Mouse (Mus musculus) megakaryocyte, adult 5-6 weeks (primary cell): ENCODE results near the gene Fam178b. TPM values are rescaled to one million over a fixed set of nuclear protein-coding genes. Genes with fewer than 3 reads are reported as not detected.
A peak's percentile ranks its signal among the peaks of the same experiment; 100 is the strongest.
"Not testable (repeated sequence)": the region's sequence is repeated elsewhere in the genome, so short reads cannot be mapped to it uniquely, and the experiment has no call there.

Experiments
- ATAC-seq: 2 replicates; pipeline ENCODE4 v1.8.0; 2016; ENCODE audit warnings: mild to moderate bottlenecking, inconsistent platforms; ENCODE audit not compliant: poor library complexity, severe bottlenecking
- total RNA-seq, 2 experiments: library from RNA; stranded (forward) in 1 of 2; stranded (reverse) in 1 of 2; fragments of 153-499, 151-499 nt in 1 of 2; fragments of 221-1000, 200-1000 nt in 1 of 2; gene quantifications; 2 replicates each; pipeline versions ENCODE4 v1.2.3 to v1.2.4; 2015 to 2017

The Fam178b gene
- total RNA-seq, 2 experiments from 2014 or later = 0.62 TPM; not detected in 1

- ATAC-seq = no peak
These were observed 51.6 kb downstream of the Fam178b start for GRCm38 (mm10) chr1:36631391-36631790.

GRCm38 (mm10) chr1:36630053-36630739 is 52.8 kb downstream of the Fam178b start:
- ATAC-seq = peak; percentile 71

GRCm38 (mm10) chr1:36628585-36628984 is 54.4 kb downstream of the Fam178b start:
- ATAC-seq = no peak

GRCm38 (mm10) chr1:36625442-36625841 is 57.5 kb downstream of the Fam178b start:
- no peak for ATAC-seq

- not testable (repeated sequence) for ATAC-seq
These were observed 67.0 kb downstream of the Fam178b start for GRCm38 (mm10) chr1:36615958-36616357.

- ATAC-seq = no peak
These were observed 67.8 kb downstream of the Fam178b start for GRCm38 (mm10) chr1:36615188-36615587.

- no peak for ATAC-seq
These were observed 68.4 kb downstream of the Fam178b start for GRCm38 (mm10) chr1:36614584-36614983.

GRCm38 (mm10) chr1:36613374-36613895 is 69.5 kb downstream of the Fam178b start:
- ATAC-seq = no peak

- ATAC-seq = no peak
These were observed 70.6 kb downstream of the Fam178b start for GRCm38 (mm10) chr1:36612362-36612761.

GRCm38 (mm10) chr1:36611449-36612123 is 71.4 kb downstream of the Fam178b start:
- no peak for ATAC-seq

- no peak for ATAC-seq
These were observed 74.8 kb downstream of the Fam178b start for GRCm38 (mm10) chr1:36608211-36608610.

GRCm38 (mm10) chr1:36606951-36607350 is 76.0 kb downstream of the Fam178b start:
- no peak for ATAC-seq

- peak; percentile 54 for ATAC-seq
These were observed 78.5 kb downstream of the Fam178b start for GRCm38 (mm10) chr1:36604254-36605156.

GRCm38 (mm10) chr1:36603361-36603760 is 79.6 kb downstream of the Fam178b start:
- no peak for ATAC-seq

- ATAC-seq = no peak
These were observed 80.7 kb downstream of the Fam178b start for GRCm38 (mm10) chr1:36602271-36602670.

- no peak for ATAC-seq
These were observed 84.6 kb downstream of the Fam178b start for GRCm38 (mm10) chr1:36598411-36598810.

GRCm38 (mm10) chr1:36596114-36596513 is 86.9 kb downstream of the Fam178b start:
- ATAC-seq = no peak

- ATAC-seq = no peak
These were observed 87.6 kb downstream of the Fam178b start for GRCm38 (mm10) chr1:36595167-36595931.

- ATAC-seq = no peak
These were observed 89.9 kb downstream of the Fam178b start for GRCm38 (mm10) chr1:36593099-36593498.

- ATAC-seq = peak; percentile 57
These were observed 91.6 kb downstream of the Fam178b start for GRCm38 (mm10) chr1:36591408-36591807.
